Mouse (Mus musculus) forebrain, embryonic 12.5 days (tissue): Measurements from ENCODE around the gene Myoc. TPM values are rescaled to one million over a fixed set of nuclear protein-coding genes. Genes with fewer than 3 reads are reported as not detected.

Source experiments
- ATAC-seq: fragments of 200-750 bp; cut with Nextera tagmentation; 2 replicates; pipeline ENCODE4 v1.8.0; 2017; ENCODE audit warnings: moderate TSS enrichment; ENCODE audit not compliant: low FRiP score
- H3K27ac ChIP-seq: fragments of 300-500 bp; sonication (generic); 2 replicates; pipeline ENCODE4 v1.5.1; 2016; ENCODE audit warnings: mild to moderate bottlenecking
- H3K27me3 ChIP-seq: fragments of 300-500 bp; sonication (generic); 2 replicates; pipeline ENCODE4 v1.6.1; 2016; ENCODE audit warnings: mild to moderate bottlenecking
- H3K36me3 ChIP-seq: fragments of 300-500 bp; sonication (generic); replicated peaks from 2 replicates; pipeline ENCODE4 v1.6.1; 2016; ENCODE audit warnings: mild to moderate bottlenecking
- H3K4me1 ChIP-seq: fragments of 300-500 bp; sonication (generic); 2 replicates; pipeline ENCODE4 v1.6.1; 2016
- H3K4me2 ChIP-seq: fragments of 300-500 bp; sonication (generic); 2 replicates; pipeline ENCODE4 v1.6.1; 2016; ENCODE audit warnings: mild to moderate bottlenecking, moderate library complexity
- H3K4me3 ChIP-seq: fragments of 300-500 bp; sonication (generic); replicated peaks from 2 replicates; pipeline ENCODE4 v1.5.1; 2016; ENCODE audit warnings: mild to moderate bottlenecking
- H3K9ac ChIP-seq: fragments of 300-500 bp; sonication (generic); 2 replicates; pipeline ENCODE4 v1.6.1; 2016; ENCODE audit warnings: mild to moderate bottlenecking
- H3K9me3 ChIP-seq: fragments of 300-500 bp; sonication (generic); 2 replicates; pipeline ENCODE4 v1.6.1; 2016
- WGBS: fragments of 180-500 bp; shearing (Covaris S2); methylation state at CpG from one replicate; pipeline ENCODE4 v1.1.7; 2016; 5-methylcytosine and 5-hydroxymethylcytosine counted together
- microRNA-seq: library from miRNA; unstranded; fragments of <30 nt; microRNA quantifications from one replicate; pipeline ENCODE4, GENCODE M21; 2017
- polyA plus RNA-seq: library from polyadenylated mRNA; unstranded; fragments of >200 nt; fragmentation: Nextera tagmentation; extraction: Ambion mirVana; gene quantifications from 2 replicates; pipeline ENCODE4 v1.2.1, GENCODE M21; 2016

Myoc gene
- polyA plus RNA-seq, 1 experiment from 2014 or later = not detected

DNA sequence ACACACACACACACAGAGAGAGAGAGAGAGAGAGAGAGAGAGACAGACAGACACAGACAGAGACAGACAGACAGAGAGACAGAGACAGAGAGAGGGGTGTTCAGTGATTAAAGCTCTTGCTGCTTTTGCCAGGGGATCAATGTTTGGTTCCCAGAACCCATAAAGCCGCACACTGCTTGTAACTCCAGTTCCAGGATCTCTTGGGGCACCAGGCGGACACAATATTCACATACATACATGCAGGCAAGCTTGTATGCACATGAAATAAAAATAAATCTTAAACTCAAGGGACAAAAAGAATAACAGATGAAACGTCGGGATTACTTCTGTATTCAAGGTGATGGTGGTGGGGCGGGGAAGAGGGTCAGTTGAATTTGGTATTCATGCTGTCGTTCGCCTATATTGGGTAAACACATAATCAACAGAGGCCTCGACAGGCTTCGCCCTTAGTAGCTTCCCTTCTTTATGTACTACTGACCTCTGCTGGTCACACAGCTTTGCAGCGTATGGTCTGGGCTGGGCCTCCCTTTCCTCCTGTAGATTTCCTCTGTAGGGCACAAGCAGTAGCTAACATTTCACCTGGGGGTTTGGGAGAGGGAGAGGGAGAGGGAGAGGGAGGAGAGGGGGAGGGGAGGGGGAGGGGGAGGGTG, 26.0 kb downstream of the Myoc start:
- peak; percentile 95 for ATAC-seq
- Histone ChIP-seq H3K27me3 (no peaks in the 10 kb centered on the region), H3K4me1 (peaks cover 7% of the 10 kb centered on the region), H3K4me2 (peak overlapping the region; percentile 55), H3K27ac (no peak overlapping the region), H3K36me3 (peaks cover 7% of the 10 kb centered on the region; the same call in 1 of the 2 replicates), H3K4me3 (peak overlapping the region; percentile 25), H3K9me3 (no peaks in the 10 kb centered on the region), H3K9ac (no peak overlapping the region)
- WGBS = 18% methylated on average over 10 of the region's 10 CpGs

DNA sequence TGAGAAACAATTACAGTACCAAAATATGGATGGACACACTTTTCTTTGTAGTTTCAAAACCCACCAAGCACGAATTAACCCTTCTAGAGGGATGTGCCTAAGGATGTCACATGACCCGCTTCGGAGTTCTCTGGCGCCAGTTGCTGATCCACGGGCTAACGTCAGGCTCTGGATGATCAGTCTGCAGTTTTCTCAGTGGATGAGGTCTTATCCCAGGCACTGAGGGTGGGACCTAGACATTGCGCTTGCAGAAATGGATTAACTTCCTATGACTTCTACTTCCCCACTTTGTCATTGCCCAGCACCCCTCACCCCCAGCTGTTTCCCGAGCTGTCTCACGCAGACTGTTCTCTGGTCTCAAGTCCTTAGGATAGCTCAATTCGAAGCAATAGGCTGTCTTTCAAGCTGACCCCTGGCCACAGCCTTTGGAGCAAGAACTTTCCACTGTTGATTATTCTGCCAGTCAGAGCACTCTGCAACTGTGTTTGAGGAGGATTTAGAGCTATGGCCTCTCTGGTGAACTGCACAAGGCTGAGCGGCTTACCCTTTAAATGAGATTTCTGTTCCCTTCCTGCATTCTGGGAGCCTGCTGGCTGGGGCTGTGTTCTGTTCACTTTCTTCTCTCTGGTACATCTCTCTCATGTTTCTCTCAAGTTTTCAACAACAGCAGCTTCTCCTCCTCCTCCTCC, 26.7 kb downstream of the Myoc start:
- Histone ChIP-seq H3K4me1 (peaks cover 7% of the 10 kb centered on the region), H3K27ac (no peak overlapping the region), H3K36me3 (peaks cover 14% of the 10 kb centered on the region), H3K27me3 (no peaks in the 10 kb centered on the region), H3K9me3 (no peaks in the 10 kb centered on the region), H3K4me2 (peak overlapping the region; percentile 55), H3K4me3 (peak overlapping the region; percentile 25), H3K9ac (peak overlapping the region; percentile 45)
- ATAC-seq = peak; percentile 83
- WGBS = 3% methylated on average over 11 of the region's 11 CpGs

DNA sequence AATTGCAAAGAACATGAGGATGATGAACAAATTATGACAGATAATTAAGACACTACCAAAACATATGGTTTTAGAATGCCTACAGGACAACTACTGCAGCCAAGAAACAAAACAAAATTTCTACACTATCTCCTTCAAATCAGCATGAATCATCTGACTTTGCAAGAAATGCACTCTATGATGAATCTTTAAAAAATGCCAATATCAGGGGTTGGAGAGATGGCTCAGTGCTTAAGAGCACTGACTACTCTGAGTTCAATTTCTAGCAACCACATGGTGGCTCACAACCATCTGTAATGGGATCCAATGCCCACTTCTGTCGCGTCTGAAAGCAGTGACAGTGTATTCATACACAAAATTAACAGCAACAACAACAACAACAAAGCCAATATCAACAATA, 54.8 kb downstream of the Myoc start:
- Histone ChIP-seq H3K4me1 (no peaks in the 10 kb centered on the region), H3K27me3 (no peaks in the 10 kb centered on the region), H3K4me2 (no peak overlapping the region), H3K9me3 (no peaks in the 10 kb centered on the region), H3K36me3 (peaks cover 79% of the 10 kb centered on the region), H3K9ac (no peak overlapping the region), H3K27ac (no peak overlapping the region), H3K4me3 (no peak overlapping the region)
- no peak for ATAC-seq
- WGBS = 93% methylated on average over 2 of the region's 2 CpGs

- H3K4me2 ChIP-seq = no peak overlapping the region
- peaks cover 76% of the 10 kb centered on the region for H3K36me3 ChIP-seq
- 95% methylated on average over 6 of the region's 6 CpGs for WGBS
Measured at GRCm38 (mm10) chr1:162697866-162698265, 58.9 kb downstream of the Myoc start.

More at GRCm38 (mm10) chr1:162697866-162698265, 58.9 kb downstream of the Myoc start:
- no peak for ATAC-seq
- Histone ChIP-seq H3K27me3 (no peaks in the 10 kb centered on the region), H3K4me1 (no peaks in the 10 kb centered on the region), H3K4me3 (no peak overlapping the region), H3K27ac (no peak overlapping the region), H3K9me3 (no peaks in the 10 kb centered on the region), H3K9ac (no peak overlapping the region)

Small RNA genes lying within 50 kb of the gene (microRNA-seq; reads per million reads assigned to microRNA genes)
- not detected for gene Gm27616

Other genes starting within 250 kb of the Myoc start
- 12.1 and 13.0 TPM in 2 replicates for gene Dnm3, start 161.1 kb upstream of the Myoc start, polyA plus RNA-seq
- 23.4 and 26.1 TPM in 2 replicates for gene Mettl13, start 90.6 kb upstream of the Myoc start, polyA plus RNA-seq
- 61.2 and 66.2 TPM in 2 replicates for gene Vamp4, start 68.6 kb upstream of the Myoc start, polyA plus RNA-seq
- gene Myocos, start 19.1 kb downstream of the Myoc start, polyA plus RNA-seq = not detected in 2 replicates
- 162 and 169 TPM in 2 replicates for gene Prrc2c, start 101.4 kb downstream of the Myoc start, polyA plus RNA-seq
- 0.23 TPM in 1 of 2 replicates, not detected in the other for gene Fmo4, start 174.8 kb downstream of the Myoc start, polyA plus RNA-seq
- 11.0 and 15.9 TPM in 2 replicates for gene Fmo1, start 227.5 kb downstream of the Myoc start, polyA plus RNA-seq